Mouse (Mus musculus): ENCODE measurements at regions not wholly inside any gene's neighbourhood (a gene's known extent, or its start where the extent isn't known, plus 50 kb on each side); places are given as distances from the start of the nearest gene placed in this dataset.

DNA sequence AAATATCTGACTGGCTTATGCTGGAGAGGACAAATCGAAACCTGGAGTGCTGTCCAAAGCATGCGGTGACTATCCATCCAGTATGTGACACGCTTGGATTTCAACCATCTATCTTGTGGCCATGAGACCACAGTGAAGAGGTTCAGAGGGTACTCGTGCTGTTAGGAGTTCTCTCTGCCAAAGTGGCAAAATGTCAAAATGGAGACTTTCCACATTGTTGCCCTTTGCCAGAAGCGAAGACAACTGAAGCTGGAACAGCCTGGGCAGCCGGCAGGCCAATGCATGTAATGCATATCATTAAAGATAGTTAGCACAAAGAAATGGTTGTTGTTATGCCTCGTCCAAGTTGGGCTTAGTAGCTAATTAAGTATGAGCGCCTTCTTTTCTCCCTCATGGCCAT is 118.0 kb upstream of the Map3k1 start:
- TF ChIP-seq POLR2A (IDR thresholded peaks at IDR 0.05; ENCODE audit: borderline replicate concordance, insufficient read depth, low read length) (no peak), CTCF (IDR thresholded peaks at IDR 0.05; ENCODE audit: borderline replicate concordance, insufficient read depth, low read depth, low read length) (no peak)

Data from cerebellum, adult 2 months (tissue).